Comparison of ENCODE assay signal across 8 mouse cellular contexts in the genomic region with DNA sequence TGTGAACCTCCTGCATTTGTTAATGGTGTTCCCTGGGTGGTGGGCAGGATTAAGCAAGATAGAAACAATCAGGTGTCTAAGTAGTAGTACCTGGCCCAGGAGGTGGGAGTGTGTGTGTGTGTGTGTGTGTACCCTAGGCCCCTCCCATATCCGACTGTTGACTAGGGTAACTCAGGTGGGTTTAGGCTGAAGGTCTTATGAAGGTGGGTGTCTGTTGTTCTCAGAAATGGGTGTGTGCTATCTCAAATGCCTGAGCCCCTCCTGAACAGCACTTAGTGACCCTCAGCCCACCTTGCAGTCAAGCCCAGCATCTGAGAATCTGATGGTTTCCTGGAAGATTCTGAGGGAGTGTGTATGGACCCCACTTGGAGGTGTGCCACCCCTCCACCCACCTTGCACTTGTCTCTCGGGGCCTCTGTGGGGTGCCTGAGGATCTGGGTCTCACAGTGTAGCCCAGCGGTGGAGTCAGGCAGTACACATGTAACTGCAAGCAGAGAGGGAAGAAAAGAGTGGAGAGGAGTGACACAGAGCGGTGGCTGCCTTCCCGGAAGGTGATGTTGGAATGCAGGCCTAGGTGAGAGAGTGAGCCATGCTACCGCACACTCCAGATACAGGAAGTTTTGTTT. TPM values are rescaled to one million over a fixed set of nuclear protein-coding genes. Genes with fewer than 3 reads are reported as not detected.
A peak's percentile ranks its signal among the peaks of the same experiment; 100 is the strongest.
DNase-seq lines count a peak whose midpoint lies in the region; ATAC-seq lines count a peak whose summit lies in the region.

No protein-coding gene starts in this region.

- DNase-seq in heart, postnatal 14 days, result no peak
- DNase-seq in midbrain, embryonic 10.5 days (ENCODE audit: low spot score), result no peak
- no peak for DNase-seq in ovary, postnatal 10 days (ENCODE audit: low spot score)
- no peak for DNase-seq in frontal cortex, postnatal 10 days (ENCODE audit: low spot score in 2 of 2)

- intact Hi-C loops in heart, postnatal 14 days (cut with DNase I), result loop anchor here (2.0 kb wide), 3 partner anchors 42 to 130 kb away; no protein-coding TSS in a partner anchor

- no peak overlapping the region for H3K4me2 ChIP-seq in heart, embryonic 11.5 days
- no peak overlapping the region for H3K4me2 ChIP-seq in midbrain, embryonic 15.5 days
- H3K4me2 ChIP-seq in forebrain, embryonic 15.5 days (replicated peaks), result no peak overlapping the region
- H3K4me2 ChIP-seq in neural tube, embryonic 14.5 days (ENCODE audit: low read depth, low read length), result no peak overlapping the region

- no peaks in the 10 kb centered on the region for H3K36me3 ChIP-seq in heart, embryonic 11.5 days (ENCODE audit: control insufficient read depth, insufficient read depth, low read length)
- H3K36me3 ChIP-seq in midbrain, embryonic 15.5 days (replicated peaks), result no peaks in the 10 kb centered on the region
- peaks cover 31% of the 10 kb centered on the region for H3K36me3 ChIP-seq in midbrain, embryonic 10.5 days
- no peaks in the 10 kb centered on the region for H3K36me3 ChIP-seq in forebrain, embryonic 15.5 days
- H3K36me3 ChIP-seq in neural tube, embryonic 14.5 days (ENCODE audit: control insufficient read depth, insufficient read depth, low read length), result no peaks in the 10 kb centered on the region

- H3K4me1 ChIP-seq in heart, embryonic 11.5 days (ENCODE audit: control insufficient read depth, insufficient read depth, low read length), result peaks cover 63% of the 10 kb centered on the region
- peaks cover 28% of the 10 kb centered on the region for H3K4me1 ChIP-seq in midbrain, embryonic 15.5 days
- peaks cover 22% of the 10 kb centered on the region for H3K4me1 ChIP-seq in midbrain, embryonic 10.5 days
- H3K4me1 ChIP-seq in forebrain, embryonic 15.5 days, result peaks cover 27% of the 10 kb centered on the region
- peaks cover 18% of the 10 kb centered on the region for H3K4me1 ChIP-seq in neural tube, embryonic 14.5 days (ENCODE audit: control insufficient read depth, insufficient read depth, low read length)

- H3K27ac ChIP-seq in heart, embryonic 11.5 days (ENCODE audit: low read depth, low read length), result peak overlapping the region; percentile 95
- H3K27ac ChIP-seq in midbrain, embryonic 15.5 days, result 0 out of 2 replicates have a peak overlapping the region, but pooled peaks have one; percentile 57
- no peak overlapping the region for H3K27ac ChIP-seq in midbrain, embryonic 10.5 days (replicated peaks)
- H3K27ac ChIP-seq in forebrain, embryonic 15.5 days (replicated peaks), result peak overlapping the region; percentile 69
- peak overlapping the region; percentile 48; the same call in 1 of the 2 replicates for H3K27ac ChIP-seq in neural tube, embryonic 14.5 days (ENCODE audit: low read depth, low read length)

- peak overlapping the region; percentile 48; the same call in 1 of the 2 replicates for H3K9ac ChIP-seq in heart, embryonic 11.5 days (ENCODE audit: low read depth, low read length)
- no peak overlapping the region for H3K9ac ChIP-seq in midbrain, embryonic 15.5 days
- H3K9ac ChIP-seq in forebrain, embryonic 15.5 days (replicated peaks), result no peak overlapping the region
- no peak overlapping the region for H3K9ac ChIP-seq in neural tube, embryonic 14.5 days (replicated peaks; ENCODE audit: low read depth, low read length)

- no peak for ATAC-seq in heart, embryonic 11.5 days (replicated peaks; ENCODE audit: insufficient number of reproducible peaks, low FRiP score, low TSS enrichment)
- ATAC-seq in midbrain, embryonic 15.5 days (replicated peaks), result no peak
- no peak for ATAC-seq in forebrain, embryonic 15.5 days (replicated peaks)
- ATAC-seq in neural tube, embryonic 14.5 days (ENCODE audit: low read depth), result no peak

- WGBS in heart, embryonic 11.5 days (ENCODE audit: insufficient replicate concordance), result 76% methylated on average over 6 of the region's 6 CpGs
- WGBS in midbrain, embryonic 15.5 days, result 87% methylated on average over 6 of the region's 6 CpGs
- WGBS in midbrain, embryonic 10.5 days, result 85% methylated on average over 6 of the region's 6 CpGs
- 79% methylated on average over 6 of the region's 6 CpGs for WGBS in forebrain, embryonic 15.5 days
- 88% methylated on average over 6 of the region's 6 CpGs for WGBS in neural tube, embryonic 14.5 days

- no peaks in the 10 kb centered on the region for H3K27me3 ChIP-seq in heart, embryonic 11.5 days (ENCODE audit: control insufficient read depth, insufficient read depth, low read length)
- H3K27me3 ChIP-seq in midbrain, embryonic 15.5 days (replicated peaks), result no peaks in the 10 kb centered on the region
- H3K27me3 ChIP-seq in midbrain, embryonic 10.5 days (ENCODE audit: low read depth, poor library complexity, severe bottlenecking), result no peaks in the 10 kb centered on the region
- H3K27me3 ChIP-seq in forebrain, embryonic 15.5 days, result no peaks in the 10 kb centered on the region
- no peaks in the 10 kb centered on the region for H3K27me3 ChIP-seq in neural tube, embryonic 14.5 days (ENCODE audit: control insufficient read depth, insufficient read depth, low read length)

- H3K9me3 ChIP-seq in heart, embryonic 11.5 days (replicated peaks; ENCODE audit: control insufficient read depth, low read length), result no peaks in the 10 kb centered on the region
- no peaks in the 10 kb centered on the region for H3K9me3 ChIP-seq in midbrain, embryonic 15.5 days
- H3K9me3 ChIP-seq in midbrain, embryonic 10.5 days (replicated peaks), result no peaks in the 10 kb centered on the region
- no peaks in the 10 kb centered on the region for H3K9me3 ChIP-seq in forebrain, embryonic 15.5 days
- no peaks in the 10 kb centered on the region for H3K9me3 ChIP-seq in neural tube, embryonic 14.5 days (ENCODE audit: control insufficient read depth, low read length)

- no peak overlapping the region for H3K4me3 ChIP-seq in heart, embryonic 11.5 days (ENCODE audit: low read depth, low read length)
- no peak overlapping the region for H3K4me3 ChIP-seq in midbrain, embryonic 15.5 days
- no peak overlapping the region for H3K4me3 ChIP-seq in midbrain, embryonic 10.5 days
- no peak overlapping the region for H3K4me3 ChIP-seq in forebrain, embryonic 15.5 days
- H3K4me3 ChIP-seq in neural tube, embryonic 14.5 days (ENCODE audit: low read depth, low read length), result no peak overlapping the region

RNA-seq across cellular contexts. Expression of a gene that starts 35.0 kb away (rescaled TPM):
- 30.0 and 33.9 TPM in 2 replicates for polyA plus RNA-seq in heart, embryonic 11.5 days (2014; fragmentation: Nextera tagmentation; extraction: Ambion mirVana)
- total RNA-seq in heart, postnatal 14 days (2021), result 10 to 100 TPM; 91.2 to 99.6 TPM
- polyA plus RNA-seq in midbrain, embryonic 15.5 days (2015; fragmentation: Nextera tagmentation; extraction: Ambion mirVana), result 42.5 and 42.8 TPM in 2 replicates
- polyA plus RNA-seq in midbrain, embryonic 10.5 days (2016; fragmentation: Nextera tagmentation; extraction: Ambion mirVana), result 21.7 and 28.8 TPM in 2 replicates
- polyA plus RNA-seq in forebrain, embryonic 15.5 days (2015; fragmentation: Nextera tagmentation; extraction: Ambion mirVana), result 46.3 and 50.0 TPM in 2 replicates
- 26.9 and 27.2 TPM in 2 replicates for polyA plus RNA-seq in neural tube, embryonic 14.5 days (2014; fragmentation: Nextera tagmentation; extraction: Ambion mirVana)

RNA-seq across cellular contexts. Expression of a gene that starts 35.7 kb away (rescaled TPM):
- 147 TPM in 2 replicates for polyA plus RNA-seq in heart, embryonic 11.5 days (2014; fragmentation: Nextera tagmentation; extraction: Ambion mirVana)
- total RNA-seq in heart, postnatal 14 days (2021), result 10 to 100 TPM; 51.1 to 59.5 TPM
- polyA plus RNA-seq in midbrain, embryonic 15.5 days (2015; fragmentation: Nextera tagmentation; extraction: Ambion mirVana), result 100 and 109 TPM in 2 replicates
- 104 and 113 TPM in 2 replicates for polyA plus RNA-seq in midbrain, embryonic 10.5 days (2016; fragmentation: Nextera tagmentation; extraction: Ambion mirVana)
- polyA plus RNA-seq in forebrain, embryonic 15.5 days (2015; fragmentation: Nextera tagmentation; extraction: Ambion mirVana), result 90.4 and 98.7 TPM in 2 replicates
- 103 and 105 TPM in 2 replicates for polyA plus RNA-seq in neural tube, embryonic 14.5 days (2014; fragmentation: Nextera tagmentation; extraction: Ambion mirVana)
